Mouse (Mus musculus) lung, postnatal 0 days (tissue): ENCODE measurements around the gene Rnf26. TPM values are rescaled to one million over a fixed set of nuclear protein-coding genes. Genes with fewer than 3 reads are reported as not detected.

Source experiments
- ATAC-seq: fragments of 200-750 bp; cut with Nextera tagmentation; 2 replicates; pipeline ENCODE4 v1.8.0; 2017; ENCODE audit warnings: moderate library complexity
- DNase-seq: peaks from one replicate; pipeline ENCODE4 v3.0.0-alpha.2; 2016; ENCODE audit warnings: low spot score
- H3K27ac ChIP-seq: fragments of 300-500 bp; sonication (generic); 2 replicates; pipeline ENCODE4 v1.5.1; 2014; ENCODE audit warnings: antibody characterized with exemption, mild to moderate bottlenecking, low read length, mixed read lengths
- H3K27me3 ChIP-seq: fragments of 300-500 bp; sonication (generic); replicated peaks from 2 replicates; pipeline ENCODE4 v1.6.1; 2014; ENCODE audit warnings: low read length, mixed read lengths; ENCODE audit not compliant: insufficient read depth
- H3K36me3 ChIP-seq: fragments of 300-500 bp; sonication (generic); 2 replicates; pipeline ENCODE4 v1.6.1; 2014; ENCODE audit warnings: low read length, mixed read lengths; ENCODE audit not compliant: insufficient read depth
- H3K4me1 ChIP-seq: fragments of 300-500 bp; sonication (generic); 2 replicates; pipeline ENCODE4 v1.6.1; 2014; ENCODE audit warnings: antibody characterized with exemption, low read depth, low read length, mixed read lengths; ENCODE audit not compliant: insufficient read depth
- H3K4me2 ChIP-seq: fragments of 300-500 bp; sonication (generic); replicated peaks from 2 replicates; pipeline ENCODE4 v1.6.1; 2014; ENCODE audit warnings: low read depth, mild to moderate bottlenecking, low read length, moderate library complexity, mixed read lengths
- H3K4me3 ChIP-seq: fragments of 300-500 bp; sonication (generic); 2 replicates; pipeline ENCODE4 v1.5.1; 2014; ENCODE audit warnings: low read depth, low read length
- H3K9ac ChIP-seq: fragments of 300-500 bp; sonication (generic); replicated peaks from 2 replicates; pipeline ENCODE4 v1.6.1; 2014; ENCODE audit warnings: low read depth, mild to moderate bottlenecking
- H3K9me3 ChIP-seq: fragments of 300-500 bp; sonication (generic); 2 replicates; pipeline ENCODE4 v1.6.1; 2016; ENCODE audit warnings: low read length, mixed read lengths
- CTCF ChIP-seq: IDR thresholded peaks from 2 replicates; pipeline ENCODE4 v1.5.1; 2016; ENCODE audit warnings: antibody characterized with exemption, mild to moderate bottlenecking
- EP300 ChIP-seq: IDR thresholded peaks from 2 replicates; pipeline ENCODE4 v1.6.1; 2016; ENCODE audit warnings: antibody characterized with exemption, mild to moderate bottlenecking, control low read depth
- WGBS: fragments of 180-500 bp; shearing (Covaris S2); extraction: QIAGEN DNeasy Blood & Tissue Kit; methylation state at CpG from one replicate; pipeline ENCODE4 v1.1.7; 2014; 5-methylcytosine and 5-hydroxymethylcytosine counted together
- polyA plus RNA-seq: library from polyadenylated mRNA; unstranded; fragments of >200 nt; fragmentation: Nextera tagmentation; extraction: Ambion mirVana; gene quantifications from 2 replicates; pipeline ENCODE4 v1.2.1, GENCODE M21; 2015

The Rnf26 gene
- polyA plus RNA-seq, 1 experiment from 2014 or later: 19.0 TPM

GRCm38 (mm10) chr9:44104881-44105280 lies 8.4 kb downstream of the Rnf26 start:
- no peak for DNase-seq
- no peak for ATAC-seq
- H3K4me1 ChIP-seq: peaks cover 25% of the 10 kb centered on the region
- no peak overlapping the region for H3K4me3 ChIP-seq
- no peak overlapping the region for H3K4me2 ChIP-seq
- H3K9ac ChIP-seq: no peak overlapping the region
- no peak overlapping the region for H3K27ac ChIP-seq
- TF ChIP-seq CTCF (no peak), EP300 (no peak)
- H3K27me3 ChIP-seq: no peaks in the 10 kb centered on the region
- H3K36me3 ChIP-seq: no peaks in the 10 kb centered on the region
- WGBS: 87% methylated on average over 7 of the region's 7 CpGs
- H3K9me3 ChIP-seq: no peaks in the 10 kb centered on the region

GRCm38 (mm10) chr9:44101490-44101889 lies 11.8 kb downstream of the Rnf26 start, which contains the start of gene Mfrp:
Gene Mfrp (plus strand): TSS chr9:44101729.
- Histone ChIP-seq H3K4me2 (no peak within 1 kb of the TSS), H3K9me3 (no peaks in the 10 kb centered on the region), H3K27ac (no peak within 1 kb of the TSS), H3K9ac (no peak within 1 kb of the TSS), H3K27me3 (no peaks in the 10 kb centered on the region), H3K36me3 (no peaks in the 10 kb centered on the region), H3K4me1 (peaks cover 6% of the 10 kb centered on the region; the same call in 1 of the 2 replicates), H3K4me3 (no peak within 1 kb of the TSS)
- 77% methylated on average over 9 of the region's 9 CpGs for WGBS
- ATAC-seq (no peak), DNase-seq (no peak)
- no peak for TF ChIP-seq EP300
- no peak for TF ChIP-seq CTCF

GRCm38 (mm10) chr9:44096536-44096935 lies 16.8 kb downstream of the Rnf26 start:
- Histone ChIP-seq H3K4me3 (no peak overlapping the region), H3K27me3 (no peaks in the 10 kb centered on the region), H3K9ac (no peak overlapping the region), H3K27ac (no peak overlapping the region), H3K4me2 (no peak overlapping the region), H3K9me3 (no peaks in the 10 kb centered on the region), H3K4me1 (no peaks in the 10 kb centered on the region), H3K36me3 (no peaks in the 10 kb centered on the region)
- 49% methylated on average over 9 of the region's 9 CpGs for WGBS
- ATAC-seq: peak; percentile 23; the same call in 1 of the 2 replicates
- DNase-seq: no peak
- TF ChIP-seq EP300: no peak
- TF ChIP-seq CTCF: no peak

- 90% methylated on average over 9 of the region's 9 CpGs for WGBS
- TF ChIP-seq EP300 (no peak), CTCF (no peak)
- 0 out of 2 replicates have a peak, but pooled peaks cover 5% of the 10 kb centered on the region for H3K36me3 ChIP-seq
- no peak overlapping the region for H3K4me2 ChIP-seq
- no peaks in the 10 kb centered on the region for H3K27me3 ChIP-seq
- ATAC-seq: no peak
- H3K9me3 ChIP-seq: no peaks in the 10 kb centered on the region
- H3K4me1 ChIP-seq: no peaks in the 10 kb centered on the region
- H3K4me3 ChIP-seq: no peak overlapping the region
- DNase-seq: no peak
- no peak overlapping the region for H3K9ac ChIP-seq
- H3K27ac ChIP-seq: no peak overlapping the region
Observed at GRCm38 (mm10) chr9:44095781-44096180, 17.5 kb downstream of the Rnf26 start.

GRCm38 (mm10) chr9:44094737-44095136 lies 18.6 kb downstream of the Rnf26 start:
- DNase-seq (no peak), ATAC-seq (no peak)
- no peak overlapping the region for H3K4me3 ChIP-seq
- no peaks in the 10 kb centered on the region for H3K9me3 ChIP-seq
- WGBS: 81% methylated on average over 3 of the region's 3 CpGs
- no peak overlapping the region for H3K27ac ChIP-seq
- no peaks in the 10 kb centered on the region for H3K4me1 ChIP-seq
- H3K9ac ChIP-seq: no peak overlapping the region
- H3K4me2 ChIP-seq: no peak overlapping the region
- 0 out of 2 replicates have a peak, but pooled peaks cover 5% of the 10 kb centered on the region for H3K36me3 ChIP-seq
- no peaks in the 10 kb centered on the region for H3K27me3 ChIP-seq
- TF ChIP-seq EP300 (no peak), CTCF (no peak)

- Histone ChIP-seq H3K4me3 (no peak overlapping the region), H3K9me3 (no peaks in the 10 kb centered on the region), H3K27me3 (no peaks in the 10 kb centered on the region), H3K4me2 (no peak overlapping the region), H3K27ac (no peak overlapping the region), H3K36me3 (0 out of 2 replicates have a peak, but pooled peaks cover 5% of the 10 kb centered on the region), H3K9ac (no peak overlapping the region), H3K4me1 (no peaks in the 10 kb centered on the region)
- DNase-seq: peak; percentile 75
- 37% methylated on average over 24 of the region's 24 CpGs for WGBS
- ATAC-seq: peak; percentile 80
- TF ChIP-seq EP300 (no peak), CTCF (peak; percentile 88)
Observed at GRCm38 (mm10) chr9:44093612-44094503, 19.5 kb downstream of the Rnf26 start.
